Mouse (Mus musculus) kidney, adult 2 months (tissue): ENCODE data around the gene Pecam1. TPM values are rescaled to one million over a fixed set of nuclear protein-coding genes. Genes with fewer than 3 reads are reported as not detected.
A peak's percentile ranks its signal among the peaks of the same experiment; 100 is the strongest.

Experiments used
- DNase-seq: peaks from one replicate; pipeline ENCODE4 v3.0.0; 2021
- H3K27ac ChIP-seq: fragments of 200-500 bp; 2 replicates; pipeline ENCODE4 v1.5.1; 2012; ENCODE audit warnings: low read depth, low read length, control low read depth, inconsistent platforms; ENCODE audit not compliant: insufficient read depth
- H3K27me3 ChIP-seq: fragments of 200-500 bp; replicated peaks from 2 replicates; pipeline ENCODE4 v1.6.1; 2012; ENCODE audit warnings: mild to moderate bottlenecking, moderate library complexity, low read length, inconsistent platforms; ENCODE audit not compliant: control insufficient read depth, insufficient read depth
- H3K36me3 ChIP-seq: fragments of 200-500 bp; 2 replicates; pipeline ENCODE4 v1.6.1; 2012; ENCODE audit warnings: mild to moderate bottlenecking, moderate library complexity, low read length, inconsistent platforms; ENCODE audit not compliant: control insufficient read depth, insufficient read depth
- H3K4me1 ChIP-seq: fragments of 200-500 bp; 2 replicates; pipeline ENCODE4 v1.6.1; 2011; ENCODE audit warnings: low read length; ENCODE audit not compliant: control insufficient read depth, insufficient read depth
- H3K4me3 ChIP-seq: fragments of 200-500 bp; 2 replicates; pipeline ENCODE4 v1.5.1; 2011; ENCODE audit warnings: mild to moderate bottlenecking, low read depth, low read length, control low read depth; ENCODE audit not compliant: insufficient read depth
- CTCF ChIP-seq: fragments of 200-500 bp; conservative IDR thresholded peaks from 2 replicates; pipeline ENCODE4 v1.5.1; 2011; ENCODE audit warnings: low read depth, mild to moderate bottlenecking, control low read depth, low read length, moderate library complexity, mixed read lengths; ENCODE audit not compliant: insufficient read depth, insufficient read length
- POLR2A ChIP-seq: fragments of 200-500 bp; IDR thresholded peaks from one replicate; pipeline ENCODE4 v1.6.1; 2011; ENCODE audit warnings: low read depth, low read length, control low read depth
- WGBS: fragments of 180-500 bp; shearing (Covaris S2); methylation state at CpG from one replicate; pipeline ENCODE4 v1.1.7; 2018; 5-methylcytosine and 5-hydroxymethylcytosine counted together
- polyA plus RNA-seq: library from polyadenylated mRNA; depleted of rRNA; stranded (reverse); fragments of >200 nt; gene quantifications from 2 replicates; pipeline ENCODE4 v1.2.3, GENCODE M21; 2012

The Pecam1 gene
- polyA plus RNA-seq, 1 experiment: 60.4 TPM

GRCm38 (mm10) chr11:106716568-106716967 lies 33.9 kb downstream of the Pecam1 start:
- Histone ChIP-seq H3K27me3 (no peaks in the 10 kb centered on the region), H3K4me1 (0 out of 2 replicates have a peak, but pooled peaks cover 2% of the 10 kb centered on the region), H3K36me3 (no peaks in the 10 kb centered on the region), H3K27ac (peak overlapping the region; percentile 45; the same call in 1 of the 2 replicates), H3K4me3 (no peak overlapping the region)
- 62% methylated on average over 5 of the region's 5 CpGs for WGBS
- DNase-seq: no peak
- no peak for TF ChIP-seq CTCF
- TF ChIP-seq POLR2A: no peak

GRCm38 (mm10) chr11:106715066-106715465 lies 35.4 kb downstream of the Pecam1 start:
- Histone ChIP-seq H3K4me3 (peak overlapping the region; percentile 43), H3K4me1 (0 out of 2 replicates have a peak, but pooled peaks cover 2% of the 10 kb centered on the region), H3K27me3 (no peaks in the 10 kb centered on the region), H3K36me3 (no peaks in the 10 kb centered on the region), H3K27ac (peak overlapping the region; percentile 68)
- WGBS: 82% methylated on average over 6 of the region's 6 CpGs
- TF ChIP-seq CTCF (no peak), POLR2A (peak; percentile 24)
- peak; percentile 73 for DNase-seq

- 76% methylated on average over 5 of the region's 5 CpGs for WGBS
- Histone ChIP-seq H3K27me3 (no peaks in the 10 kb centered on the region), H3K36me3 (no peaks in the 10 kb centered on the region), H3K4me3 (no peak overlapping the region), H3K4me1 (no peaks in the 10 kb centered on the region), H3K27ac (peak overlapping the region; percentile 57; the same call in 1 of the 2 replicates)
- TF ChIP-seq CTCF (no peak), POLR2A (no peak)
- DNase-seq: peak; percentile 22
Measured at GRCm38 (mm10) chr11:106710789-106711188, 39.6 kb downstream of the Pecam1 start.

GRCm38 (mm10) chr11:106709227-106709985 lies 41.0 kb downstream of the Pecam1 start:
- H3K36me3 ChIP-seq: no peaks in the 10 kb centered on the region
- WGBS: 18% methylated on average over 15 of the region's 15 CpGs
- H3K27me3 ChIP-seq: no peaks in the 10 kb centered on the region
- no peaks in the 10 kb centered on the region for H3K4me1 ChIP-seq
- DNase-seq: peak; percentile 50
- no peak overlapping the region for H3K4me3 ChIP-seq
- TF ChIP-seq POLR2A (no peak), CTCF (no peak)
- no peak overlapping the region for H3K27ac ChIP-seq

GRCm38 (mm10) chr11:106707866-106708265 lies 42.6 kb downstream of the Pecam1 start:
- 47% methylated on average over 3 of the region's 3 CpGs for WGBS
- H3K27ac ChIP-seq: no peak overlapping the region
- no peak for DNase-seq

GRCm38 (mm10) chr11:106707085-106707484 lies 43.3 kb downstream of the Pecam1 start:
- no peak overlapping the region for H3K4me3 ChIP-seq

More at GRCm38 (mm10) chr11:106707866-106708265, 42.6 kb downstream of the Pecam1 start:
- Histone ChIP-seq H3K4me1 (no peaks in the 10 kb centered on the region), H3K36me3 (no peaks in the 10 kb centered on the region), H3K27me3 (no peaks in the 10 kb centered on the region), H3K4me3 (no peak overlapping the region)
- TF ChIP-seq POLR2A (no peak), CTCF (no peak)

GRCm38 (mm10) chr11:106706212-106706611 lies 44.2 kb downstream of the Pecam1 start:
- DNase-seq: no peak
- H3K4me3 ChIP-seq: no peak overlapping the region
- H3K27ac ChIP-seq: no peak overlapping the region
- H3K4me1 ChIP-seq: no peaks in the 10 kb centered on the region
- no peaks in the 10 kb centered on the region for H3K27me3 ChIP-seq
- WGBS: 56% methylated on average over 4 of the region's 4 CpGs
- no peaks in the 10 kb centered on the region for H3K36me3 ChIP-seq
- TF ChIP-seq CTCF (no peak), POLR2A (no peak)

More at GRCm38 (mm10) chr11:106707085-106707484, 43.3 kb downstream of the Pecam1 start:
- TF ChIP-seq CTCF: no peak
- no peak for TF ChIP-seq POLR2A
- no peak overlapping the region for H3K27ac ChIP-seq
- no peak for DNase-seq
- H3K36me3 ChIP-seq: no peaks in the 10 kb centered on the region
- 69% methylated on average over 8 of the region's 8 CpGs for WGBS
- no peaks in the 10 kb centered on the region for H3K4me1 ChIP-seq
- no peaks in the 10 kb centered on the region for H3K27me3 ChIP-seq
